Mouse (Mus musculus) kidney, postnatal 25 days (tissue): ENCODE measurements around the gene Vmn1r173.
"Not testable (repeated sequence)": the region's sequence is repeated elsewhere in the genome, so short reads cannot be mapped to it uniquely, and the experiment has no call there.

Experiments used
- DNase-seq, 2 experiments: peaks; one replicate each; pipeline ENCODE4 v3.0.0; 2021; ENCODE audit warnings: mixed read lengths in 2 of 2

Vmn1r173 gene

DNA sequence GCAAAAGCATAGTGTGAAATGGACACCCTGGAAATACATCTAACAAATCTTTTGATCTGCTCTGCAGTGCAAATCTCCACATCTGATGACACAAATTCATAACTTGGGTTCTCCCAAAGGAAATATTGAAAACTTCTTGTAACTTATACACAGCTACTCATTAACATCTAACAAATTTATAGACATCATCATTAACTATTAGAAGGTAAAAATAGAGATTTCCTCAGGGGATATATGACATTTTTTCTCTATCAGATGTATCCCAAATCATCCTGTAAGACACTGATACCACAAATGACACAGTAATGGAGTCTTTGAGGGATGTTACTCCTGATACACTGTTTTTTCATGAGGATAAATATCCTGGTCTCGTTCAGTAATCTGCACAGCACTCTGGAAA, at the start of gene Vmn1r173:
Vmn1r173 (plus strand) TSS at position 301 of the 400 bp plus-strand sequence.
- DNase-seq = not testable (repeated sequence)

DNA sequence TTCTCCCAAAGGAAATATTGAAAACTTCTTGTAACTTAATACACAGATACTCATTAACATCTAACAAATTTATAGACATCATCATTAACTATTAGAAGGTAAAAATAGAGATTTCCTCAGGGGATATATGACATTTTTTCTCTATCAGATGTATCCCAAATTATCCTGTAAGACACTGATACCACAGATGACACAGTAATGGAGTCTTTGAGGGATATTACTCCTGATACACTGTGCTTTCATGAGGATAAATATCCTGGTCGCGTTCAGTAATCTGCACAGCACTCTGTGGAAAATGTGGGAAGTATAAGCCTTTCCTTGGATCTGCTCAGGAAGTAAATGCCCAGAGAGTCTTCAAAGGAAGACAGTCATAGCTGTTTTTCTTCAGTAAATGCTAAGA, 42.5 kb upstream of the Vmn1r173 start, which contains the start of gene Vmn1r172:
Vmn1r172 (plus strand) TSS at position 301 of the 400 bp plus-strand sequence.
- DNase-seq = no peak

DNA sequence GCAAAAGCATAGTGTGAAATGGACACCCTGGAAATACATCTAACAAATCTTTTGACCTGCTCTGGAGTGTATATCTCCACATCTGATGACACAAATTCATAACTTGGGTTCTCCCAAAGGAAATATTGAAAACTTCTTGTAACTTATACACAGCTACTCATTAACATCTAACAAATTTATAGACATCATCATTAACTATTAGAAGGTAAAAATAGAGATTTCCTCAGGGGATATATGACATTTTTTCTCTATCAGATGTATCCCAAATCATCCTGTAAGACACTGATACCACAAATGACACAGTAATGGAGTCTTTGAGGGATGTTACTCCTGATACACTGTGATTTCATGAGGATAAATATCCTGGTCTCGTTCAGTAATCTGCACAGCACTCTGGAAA, 51.5 kb downstream of the Vmn1r173 start, which contains the start of gene Vmn1r174:
Vmn1r174 (plus strand) TSS at position 301 of the 400 bp plus-strand sequence.
- DNase-seq = not testable (repeated sequence)
